Mouse (Mus musculus) gastrocnemius, adult 2 months (tissue): ENCODE measurements around the gene Filip1l. TPM values are rescaled to one million over a fixed set of nuclear protein-coding genes. Genes with fewer than 3 reads are reported as not detected.

Experiments
- DNase-seq: peaks from one replicate; pipeline ENCODE4 v3.0.0; 2022
- H3K27ac ChIP-seq: fragments of 200-600 bp; 2 replicates; pipeline ENCODE4 v1.8.1; 2022; ENCODE audit warnings: mild to moderate bottlenecking
- H3K4me3 ChIP-seq: fragments of 200-600 bp; 2 replicates; pipeline ENCODE4 v1.8.1; 2022; ENCODE audit warnings: mild to moderate bottlenecking, moderate library complexity
- CTCF ChIP-seq: fragments of 200-600 bp; IDR thresholded peaks from 2 replicates; pipeline ENCODE4 v1.8.1; 2022; ENCODE audit warnings: antibody characterized with exemption, mild to moderate bottlenecking, moderate library complexity
- intact Hi-C: fragments of 180-260 bp; cut with DNase I; formaldehyde crosslinking; loops from one replicate; pipeline ENCODE4 v1.15.1; 2025
- total RNA-seq, 2 experiments: library from RNA; stranded (reverse); gene quantifications; 2 replicates each; pipeline ENCODE4 v1.2.3; 2021

The Filip1l gene
- total RNA-seq, 2 experiments from 2014 or later: 37.5 to 67.0 TPM

DNA sequence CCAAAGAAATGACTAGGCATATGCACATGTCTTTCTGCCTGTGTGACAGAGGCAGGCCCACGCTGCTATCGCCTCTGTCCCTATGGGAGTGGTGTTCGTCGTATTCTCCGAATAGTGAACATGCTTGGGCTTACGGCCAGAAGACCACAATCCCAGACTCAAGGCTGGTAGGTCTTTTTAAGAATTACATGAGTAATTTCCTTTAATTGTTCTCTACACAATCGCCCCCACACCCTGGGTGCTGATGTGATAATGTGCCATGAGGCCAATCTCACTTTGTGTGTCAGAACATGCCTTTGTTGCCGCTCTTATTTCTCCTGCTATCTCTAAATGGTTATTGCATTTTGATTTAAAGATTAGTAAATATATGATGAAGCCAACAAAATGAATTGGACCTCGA, 132.4 kb downstream of the Filip1l start:
- no peak overlapping the region for H3K4me3 ChIP-seq
- peak; percentile 29 for DNase-seq
- intact Hi-C loops: no loop called here
- no peak overlapping the region for H3K27ac ChIP-seq
- no peak for TF ChIP-seq CTCF

DNA sequence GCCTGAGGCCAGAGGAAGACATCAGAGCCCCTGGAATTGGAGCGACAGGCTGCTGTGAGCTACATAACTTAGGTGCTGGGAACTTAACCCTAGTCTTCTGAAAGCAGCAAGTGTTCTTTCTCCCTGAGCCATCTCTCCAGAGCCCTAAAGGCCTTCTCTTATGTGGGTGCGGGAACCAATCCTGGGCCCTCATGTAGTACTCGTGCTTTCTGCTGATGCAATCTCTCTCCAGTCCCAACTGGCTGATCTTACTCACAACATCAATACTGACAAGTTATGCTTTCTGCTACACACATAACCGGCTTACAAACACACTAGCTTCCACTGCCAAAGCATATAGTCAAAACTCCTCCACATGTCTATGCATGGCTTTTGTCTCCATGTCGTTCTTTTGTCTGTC, 133.4 kb downstream of the Filip1l start:
- no peak for TF ChIP-seq CTCF
- Histone ChIP-seq H3K4me3 (no peak overlapping the region), H3K27ac (no peak overlapping the region)
- intact Hi-C loops: no loop called here
- DNase-seq: no peak

DNA sequence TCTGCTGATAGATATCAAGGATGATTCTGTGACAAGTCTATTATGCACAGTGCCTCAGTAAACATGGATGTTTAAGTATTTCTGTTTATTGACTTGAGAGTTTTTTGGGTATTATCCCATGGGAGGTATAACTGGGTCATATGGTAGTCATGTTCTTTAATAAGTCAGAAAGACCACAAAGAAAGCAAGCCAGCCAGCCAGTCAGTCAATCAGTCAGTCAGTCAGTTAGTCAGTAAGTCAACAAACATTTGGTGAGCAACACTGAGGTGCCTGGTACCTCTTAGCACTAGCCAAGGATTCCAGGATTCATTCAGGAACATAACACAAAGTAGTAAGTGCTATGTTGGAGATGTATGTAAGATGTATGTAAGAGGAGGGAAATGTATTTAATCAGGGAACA, 135.8 kb downstream of the Filip1l start:
- intact Hi-C loops: no loop called here
- Histone ChIP-seq H3K4me3 (no peak overlapping the region), H3K27ac (no peak overlapping the region)
- TF ChIP-seq CTCF: no peak
- DNase-seq: no peak

DNA sequence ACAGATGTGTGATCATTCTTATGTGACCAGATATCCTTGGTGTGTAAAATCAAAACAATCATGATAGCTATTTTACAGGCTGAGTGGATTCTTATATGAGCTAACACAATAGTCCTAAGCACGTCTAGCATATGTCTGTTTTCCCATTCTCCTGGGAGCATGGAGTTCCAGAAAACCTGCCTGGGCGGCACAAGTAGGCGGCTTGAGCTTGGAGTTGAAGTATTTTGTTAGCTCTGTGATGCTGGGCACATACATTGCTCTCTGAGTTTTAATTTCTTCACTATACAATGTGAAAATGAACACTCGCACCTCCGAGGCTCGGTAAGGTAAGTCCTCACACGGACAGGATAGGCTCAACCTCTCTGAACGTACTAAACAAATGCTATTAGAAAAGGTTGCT, 137.8 kb downstream of the Filip1l start:
- Histone ChIP-seq H3K4me3 (no peak overlapping the region), H3K27ac (no peak overlapping the region)
- intact Hi-C loops: no loop called here
- no peak for DNase-seq
- no peak for TF ChIP-seq CTCF

- TF ChIP-seq CTCF: no peak
- 0 out of 2 replicates have a peak overlapping the region, but pooled peaks have one; percentile 3 for H3K27ac ChIP-seq
- H3K4me3 ChIP-seq: no peak overlapping the region
- DNase-seq: no peak
- intact Hi-C loops: no loop called here
Observed at GRCm38 (mm10) chr16:57491853-57492252, 139.0 kb downstream of the Filip1l start.

DNA sequence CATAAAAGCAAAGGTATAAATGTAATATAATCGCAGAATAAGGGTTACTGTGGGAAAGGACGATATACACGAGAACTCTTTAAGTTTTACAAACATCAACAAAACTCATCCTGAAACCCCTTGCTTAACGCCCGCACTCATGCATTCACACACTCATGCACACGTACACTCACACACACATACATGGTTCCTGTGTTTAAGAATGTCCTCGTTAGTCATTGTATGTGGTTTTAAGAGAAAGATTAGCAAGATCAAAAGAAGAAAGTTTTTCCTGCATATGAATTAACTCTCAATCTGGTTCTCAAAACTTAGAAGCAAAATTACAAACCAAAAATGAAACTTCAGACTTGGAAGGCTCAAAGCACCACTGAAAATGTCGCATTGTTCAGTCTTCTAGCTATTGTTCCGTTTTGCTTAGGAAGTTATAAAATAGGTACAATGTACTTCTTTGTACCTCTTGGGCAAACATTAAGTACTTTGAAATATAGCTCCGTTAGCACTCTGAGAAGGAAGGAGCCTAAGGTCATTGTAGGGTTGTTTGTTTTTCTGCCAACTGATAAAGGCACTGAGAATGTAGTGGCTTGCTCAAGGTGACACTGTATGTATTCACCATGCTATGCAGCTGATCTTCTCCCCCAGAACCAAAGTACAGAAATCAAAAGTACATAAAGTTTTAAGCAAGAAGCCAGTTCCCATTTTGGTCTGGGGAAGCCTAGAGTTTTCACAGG, 142.7 kb downstream of the Filip1l start:
- DNase-seq: no peak
- intact Hi-C loops: no loop called here
- no peak overlapping the region for H3K4me3 ChIP-seq
- TF ChIP-seq CTCF: no peak
- H3K27ac ChIP-seq: peak overlapping the region; percentile 62; the same call in 1 of the 2 replicates

DNA sequence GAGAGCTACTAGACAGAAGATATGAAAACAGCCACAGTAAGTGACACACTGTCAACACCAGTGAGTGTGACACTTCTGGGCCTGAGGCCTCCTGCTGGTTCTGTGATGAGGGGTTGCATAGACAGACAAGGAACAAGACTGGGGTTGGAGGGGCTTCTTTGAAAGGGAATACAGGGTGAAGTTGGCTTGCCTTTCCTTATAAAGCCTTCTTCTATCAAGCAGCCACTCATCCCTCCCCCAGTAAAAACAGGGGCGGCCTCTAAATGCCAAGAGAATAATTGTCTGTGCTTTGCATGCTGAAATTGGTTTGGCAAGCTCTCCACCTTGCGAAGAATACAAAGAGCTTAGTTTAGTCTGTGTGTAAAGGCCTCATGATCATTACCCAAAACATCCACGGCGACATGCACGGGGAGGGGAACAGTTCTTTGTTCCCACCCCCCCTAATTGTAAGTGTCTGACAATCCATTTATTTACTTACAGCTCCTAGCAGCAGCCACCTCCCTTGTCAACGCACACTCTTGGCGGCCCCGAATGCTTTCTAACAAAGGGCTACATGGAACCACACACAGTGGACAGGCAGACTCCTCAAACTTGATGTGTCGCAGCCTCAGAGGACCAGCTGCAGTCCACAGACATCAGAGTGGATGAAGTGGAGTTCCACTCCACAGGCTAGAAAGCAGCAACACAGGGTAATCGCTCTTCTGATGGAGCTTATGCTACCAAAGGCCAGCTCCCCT, 143.7 kb downstream of the Filip1l start:
- intact Hi-C loops: no loop called here
- no peak for TF ChIP-seq CTCF
- DNase-seq: no peak
- peak overlapping the region; percentile 62 for H3K27ac ChIP-seq
- H3K4me3 ChIP-seq: no peak overlapping the region

GRCm38 (mm10) chr16:57500851-57501250, 148.0 kb downstream of the Filip1l start:
- DNase-seq: no peak
- intact Hi-C loops: no loop called here
- Histone ChIP-seq H3K4me3 (no peak overlapping the region), H3K27ac (no peak overlapping the region; the same call in 1 of the 2 replicates)
- no peak for TF ChIP-seq CTCF

GRCm38 (mm10) chr16:57502230-57502629, 149.3 kb downstream of the Filip1l start:
- no peak for TF ChIP-seq CTCF
- intact Hi-C loops: no loop called here
- no peak for DNase-seq
- Histone ChIP-seq H3K27ac (0 out of 2 replicates have a peak overlapping the region, but pooled peaks have one; percentile 10), H3K4me3 (no peak overlapping the region)

DNA sequence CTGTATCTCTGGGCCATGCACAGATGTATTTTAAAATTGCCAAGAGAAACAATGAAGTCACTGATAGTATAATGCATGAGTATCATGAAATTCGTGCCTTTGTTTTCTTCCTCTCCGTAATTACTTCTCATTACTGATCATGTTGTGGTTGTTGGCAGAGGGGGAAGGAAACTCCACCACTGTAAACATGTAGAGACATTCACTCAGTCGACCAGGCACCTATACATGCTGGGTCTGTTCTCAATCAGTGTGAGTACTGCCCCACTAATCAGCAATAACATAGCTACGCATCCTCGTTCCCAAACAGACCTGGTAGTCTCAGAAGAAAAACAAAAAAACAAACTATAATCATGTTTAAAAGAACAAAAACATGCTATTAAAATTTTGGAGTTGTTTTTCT, 149.9 kb downstream of the Filip1l start:
- H3K4me3 ChIP-seq: no peak overlapping the region
- TF ChIP-seq CTCF: no peak
- no peak for DNase-seq
- H3K27ac ChIP-seq: 0 out of 2 replicates have a peak overlapping the region, but pooled peaks have one; percentile 10
- intact Hi-C loops: no loop called here

DNA sequence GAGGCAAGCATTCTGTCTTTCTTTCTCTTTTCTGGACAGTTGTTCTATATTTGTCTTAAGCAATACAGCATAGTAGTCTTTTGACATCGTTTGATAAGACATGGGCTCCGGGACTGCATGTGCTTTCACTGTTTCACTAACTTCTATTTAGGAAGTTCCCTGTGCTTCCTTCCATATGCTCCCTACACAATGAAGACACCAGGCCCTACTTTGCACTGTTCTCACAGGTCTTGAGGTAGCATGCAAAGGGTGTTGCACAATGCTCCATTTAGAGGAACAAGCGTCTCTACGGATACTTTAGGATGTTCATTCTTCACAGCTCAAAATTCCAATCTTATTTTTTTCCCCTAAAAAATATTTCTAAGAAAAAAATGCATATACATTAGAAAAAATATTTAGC, 151.8 kb downstream of the Filip1l start:
- DNase-seq: no peak
- Histone ChIP-seq H3K27ac (no peak overlapping the region), H3K4me3 (no peak overlapping the region)
- no peak for TF ChIP-seq CTCF
- intact Hi-C loops: no loop called here

DNA sequence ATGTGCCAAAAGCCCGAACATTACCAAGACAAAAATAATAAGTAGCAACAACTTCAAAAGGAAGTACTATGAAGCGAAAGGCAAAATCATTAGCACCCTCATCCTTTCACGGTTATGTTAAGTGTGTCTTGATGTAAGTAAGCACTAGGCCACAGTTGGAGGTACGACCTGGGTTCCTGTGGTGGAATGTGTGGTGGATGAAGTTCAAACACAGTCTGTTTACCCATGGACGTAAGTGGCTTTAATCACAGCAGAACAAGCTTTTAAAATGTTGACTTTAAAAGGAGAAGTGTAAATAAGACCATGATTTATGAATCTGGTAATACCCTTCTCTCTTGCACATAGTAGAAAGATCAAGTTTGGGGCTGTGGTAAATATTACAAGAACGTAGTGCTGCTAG, 153.2 kb downstream of the Filip1l start:
- Histone ChIP-seq H3K27ac (peak overlapping the region; percentile 72; the same call in 1 of the 2 replicates), H3K4me3 (no peak overlapping the region)
- no peak for DNase-seq
- intact Hi-C loops: no loop called here
- TF ChIP-seq CTCF: no peak

DNA sequence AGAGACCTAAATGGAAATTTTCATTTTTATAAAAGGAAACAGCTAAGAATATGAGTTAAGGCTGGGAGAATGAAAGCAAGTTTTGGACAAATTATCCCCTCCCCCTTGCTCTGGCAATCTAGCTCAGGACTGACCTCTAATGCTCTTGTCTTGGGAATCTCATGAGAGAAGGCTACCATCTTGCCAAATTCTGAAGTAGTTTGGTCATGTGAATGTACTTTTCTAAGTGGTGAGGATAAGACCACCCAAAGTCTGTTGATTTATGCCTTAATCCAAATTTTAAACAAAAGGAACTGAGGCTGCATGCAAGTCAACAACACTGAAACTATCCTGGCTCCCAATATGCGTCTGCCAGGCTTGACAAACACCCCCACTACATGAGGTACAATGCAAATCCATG, 155.5 kb downstream of the Filip1l start:
- no peak for TF ChIP-seq CTCF
- no peak overlapping the region for H3K4me3 ChIP-seq
- peak overlapping the region; percentile 72 for H3K27ac ChIP-seq
- no peak for DNase-seq
- intact Hi-C loops: no loop called here
